Mouse (Mus musculus): ENCODE results near the gene Gtf3a. TPM values are rescaled to one million over a fixed set of nuclear protein-coding genes. Genes with fewer than 3 reads are reported as not detected.
"Not testable (repeated sequence)": the region's sequence is repeated elsewhere in the genome, so short reads cannot be mapped to it uniquely, and the experiment has no call there.

Gene Gtf3a
- total RNA-seq (2021), result 10 to 100 TPM; 25.5 to 28.5 TPM

GRCm38 (mm10) chr5:146948508-146949088 lies at the start of gene Gtf3a:
TSS of gene Gtf3a (plus strand) at chr5:146948657.
- DNase-seq (ENCODE audit: extremely low spot score in 1 of 2, low spot score in 1 of 2), result peak; percentile 68 to 75

- DNase-seq (ENCODE audit: extremely low spot score in 1 of 2, low spot score in 1 of 2), result no peak
Observed at GRCm38 (mm10) chr5:146900331-146900730, 48.1 kb upstream of the Gtf3a start.

GRCm38 (mm10) chr5:146901501-146901900 lies 47.0 kb upstream of the Gtf3a start:
- DNase-seq (ENCODE audit: extremely low spot score in 1 of 2, low spot score in 1 of 2), result no peak

- DNase-seq (ENCODE audit: extremely low spot score in 1 of 2, low spot score in 1 of 2), result peak; percentile 70 to 90
Observed at GRCm38 (mm10) chr5:146904404-146904803, 44.1 kb upstream of the Gtf3a start.

GRCm38 (mm10) chr5:146905486-146906172 lies 42.8 kb upstream of the Gtf3a start:
- DNase-seq (ENCODE audit: extremely low spot score in 1 of 2, low spot score in 1 of 2), result peak; percentile 74 to 95

- no peak for DNase-seq (ENCODE audit: extremely low spot score in 1 of 2, low spot score in 1 of 2)
Observed at GRCm38 (mm10) chr5:146907533-146907932, 40.9 kb upstream of the Gtf3a start.

GRCm38 (mm10) chr5:146908629-146909028 lies 39.8 kb upstream of the Gtf3a start:
- no peak for DNase-seq (ENCODE audit: extremely low spot score in 1 of 2, low spot score in 1 of 2)

- no peak for DNase-seq (ENCODE audit: extremely low spot score in 1 of 2, low spot score in 1 of 2)
Observed at GRCm38 (mm10) chr5:146912206-146912605, 36.3 kb upstream of the Gtf3a start.

GRCm38 (mm10) chr5:146913355-146913754 lies 35.1 kb upstream of the Gtf3a start:
- no peak for DNase-seq (ENCODE audit: extremely low spot score in 1 of 2, low spot score in 1 of 2)

GRCm38 (mm10) chr5:146914088-146914766 lies 34.2 kb upstream of the Gtf3a start:
- peak; percentile 53 to 87 for DNase-seq (ENCODE audit: extremely low spot score in 1 of 2, low spot score in 1 of 2)

- DNase-seq (ENCODE audit: extremely low spot score in 1 of 2, low spot score in 1 of 2), result peak in 1 of 2 experiments; percentile 12
Observed at GRCm38 (mm10) chr5:146916273-146916672, 32.2 kb upstream of the Gtf3a start.

GRCm38 (mm10) chr5:146916806-146917205 lies 31.7 kb upstream of the Gtf3a start:
- no peak for DNase-seq (ENCODE audit: extremely low spot score in 1 of 2, low spot score in 1 of 2)

GRCm38 (mm10) chr5:146917357-146917756 lies 31.1 kb upstream of the Gtf3a start:
- not testable (repeated sequence) for DNase-seq (ENCODE audit: extremely low spot score in 1 of 2, low spot score in 1 of 2)

GRCm38 (mm10) chr5:146919874-146920273 lies 28.6 kb upstream of the Gtf3a start:
- no peak for DNase-seq (ENCODE audit: extremely low spot score in 1 of 2, low spot score in 1 of 2)

GRCm38 (mm10) chr5:146920314-146921161 lies 27.9 kb upstream of the Gtf3a start:
- no peak for DNase-seq (ENCODE audit: extremely low spot score in 1 of 2, low spot score in 1 of 2)

- no peak for DNase-seq (ENCODE audit: extremely low spot score in 1 of 2, low spot score in 1 of 2)
Observed at GRCm38 (mm10) chr5:146921224-146921623, 27.2 kb upstream of the Gtf3a start.

GRCm38 (mm10) chr5:146923547-146923946 lies 24.9 kb upstream of the Gtf3a start:
- no peak for DNase-seq (ENCODE audit: extremely low spot score in 1 of 2, low spot score in 1 of 2)

- DNase-seq (ENCODE audit: extremely low spot score in 1 of 2, low spot score in 1 of 2), result no peak
Observed at GRCm38 (mm10) chr5:146926673-146927072, 21.8 kb upstream of the Gtf3a start.

GRCm38 (mm10) chr5:146931422-146931821 lies 17.0 kb upstream of the Gtf3a start:
- no peak for DNase-seq (ENCODE audit: extremely low spot score in 1 of 2, low spot score in 1 of 2)

GRCm38 (mm10) chr5:146931904-146932553 lies 16.4 kb upstream of the Gtf3a start:
- no peak for DNase-seq (ENCODE audit: extremely low spot score in 1 of 2, low spot score in 1 of 2)
